Mouse (Mus musculus) forebrain, postnatal 0 days (tissue): ENCODE measurements at regions not wholly inside any gene's neighbourhood (a gene's known extent, or its start where the extent isn't known, plus 50 kb on each side); places are given as distances from the start of the nearest gene placed in this dataset.

Source experiments
- ATAC-seq: fragments of 200-750 bp; cut with Nextera tagmentation; 2 replicates; pipeline ENCODE4 v1.8.0; 2017; ENCODE audit warnings: mild to moderate bottlenecking, moderate library complexity
- DNase-seq: peaks from one replicate; pipeline ENCODE4 v3.0.0-alpha.2; 2015
- H3K27ac ChIP-seq: fragments of 300-500 bp; sonication (generic); 2 replicates; pipeline ENCODE4 v1.5.1; 2014; ENCODE audit warnings: low read depth, mild to moderate bottlenecking, antibody characterized with exemption, low read length, moderate library complexity, mixed read lengths
- H3K27me3 ChIP-seq: fragments of 300-500 bp; sonication (generic); 2 replicates; pipeline ENCODE4 v1.6.1; 2014; ENCODE audit warnings: mild to moderate bottlenecking, low read length, mixed read lengths; ENCODE audit not compliant: insufficient read depth
- H3K36me3 ChIP-seq: fragments of 300-500 bp; sonication (generic); 2 replicates; pipeline ENCODE4 v1.6.1; 2014; ENCODE audit warnings: mild to moderate bottlenecking, moderate library complexity; ENCODE audit not compliant: insufficient read depth
- H3K4me1 ChIP-seq: fragments of 300-500 bp; sonication (generic); 2 replicates; pipeline ENCODE4 v1.6.1; 2014; ENCODE audit warnings: antibody characterized with exemption; ENCODE audit not compliant: insufficient read depth
- H3K4me2 ChIP-seq: fragments of 300-500 bp; sonication (generic); 2 replicates; pipeline ENCODE4 v1.6.1; 2014; ENCODE audit warnings: low read depth, mild to moderate bottlenecking, moderate library complexity
- H3K4me3 ChIP-seq: fragments of 300-500 bp; sonication (generic); 2 replicates; pipeline ENCODE4 v1.5.1; 2014; ENCODE audit warnings: low read depth, low read length, mixed read lengths
- H3K9ac ChIP-seq: fragments of 300-500 bp; sonication (generic); 2 replicates; pipeline ENCODE4 v1.6.1; 2014; ENCODE audit warnings: mild to moderate bottlenecking
- H3K9me3 ChIP-seq: fragments of 300-500 bp; sonication (generic); 2 replicates; pipeline ENCODE4 v1.6.1; 2016; ENCODE audit warnings: low read length
- CTCF ChIP-seq: sonication (generic); IDR thresholded peaks from 2 replicates; pipeline ENCODE4 v1.5.1; 2016; ENCODE audit warnings: antibody characterized with exemption, control low read depth, low read depth
- WGBS: fragments of 180-500 bp; shearing (Covaris S2); extraction: QIAGEN DNeasy Blood & Tissue Kit; methylation state at CpG from one replicate; pipeline ENCODE4 v1.1.7; 2014; 5-methylcytosine and 5-hydroxymethylcytosine counted together

DNA sequence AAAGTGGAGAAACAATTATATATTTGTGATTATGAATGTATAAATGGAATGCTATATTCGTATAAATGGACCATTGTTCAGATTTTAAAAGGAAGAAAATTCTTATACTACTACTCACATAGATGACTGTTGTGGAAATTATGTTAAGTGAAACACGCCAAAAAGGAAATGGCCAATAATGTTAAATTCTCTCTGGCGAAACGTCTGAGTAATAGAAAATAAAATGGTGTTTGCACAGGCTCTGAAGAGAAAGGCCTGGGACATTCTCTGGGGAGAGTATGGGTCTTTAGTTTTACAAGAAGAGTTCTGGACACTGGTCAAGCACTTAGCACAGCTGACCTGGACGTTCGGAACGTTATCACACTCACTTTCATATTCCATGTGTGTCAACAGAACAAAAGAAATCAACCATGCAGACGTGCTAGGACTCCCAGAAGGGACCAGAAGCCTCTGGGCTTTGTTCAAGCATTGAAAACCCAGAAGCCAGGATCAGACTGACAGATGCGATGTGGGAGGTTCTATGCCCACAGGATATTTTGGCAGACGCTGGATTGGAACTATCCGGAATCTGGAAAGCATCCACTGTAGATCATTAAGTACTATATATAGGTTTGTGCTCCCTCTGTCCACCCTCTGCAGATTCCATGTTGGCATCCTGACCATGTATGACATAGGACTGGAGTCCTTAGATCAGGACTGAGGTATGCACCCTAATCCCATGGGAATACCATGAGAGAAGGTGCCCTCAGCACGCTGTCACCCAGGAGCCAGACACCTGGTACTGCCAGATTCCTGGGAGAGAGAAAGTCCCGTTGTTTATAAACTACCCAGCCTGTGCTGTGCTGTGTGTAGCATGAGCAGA lies 178.0 kb upstream of the Foxn2 start:
- no peaks in the 10 kb centered on the region for H3K9me3 ChIP-seq
- DNase-seq (no peak), ATAC-seq (peak; percentile 54)
- no peak overlapping the region for H3K4me2 ChIP-seq
- no peaks in the 10 kb centered on the region for H3K36me3 ChIP-seq
- WGBS: 60% methylated on average over 13 of the region's 13 CpGs
- H3K9ac ChIP-seq: no peak overlapping the region
- H3K4me1 ChIP-seq: no peaks in the 10 kb centered on the region; the same call in 1 of the 2 replicates
- H3K27me3 ChIP-seq: no peaks in the 10 kb centered on the region
- H3K4me3 ChIP-seq: no peak overlapping the region
- TF ChIP-seq CTCF: no peak
- H3K27ac ChIP-seq: no peak overlapping the region

DNA sequence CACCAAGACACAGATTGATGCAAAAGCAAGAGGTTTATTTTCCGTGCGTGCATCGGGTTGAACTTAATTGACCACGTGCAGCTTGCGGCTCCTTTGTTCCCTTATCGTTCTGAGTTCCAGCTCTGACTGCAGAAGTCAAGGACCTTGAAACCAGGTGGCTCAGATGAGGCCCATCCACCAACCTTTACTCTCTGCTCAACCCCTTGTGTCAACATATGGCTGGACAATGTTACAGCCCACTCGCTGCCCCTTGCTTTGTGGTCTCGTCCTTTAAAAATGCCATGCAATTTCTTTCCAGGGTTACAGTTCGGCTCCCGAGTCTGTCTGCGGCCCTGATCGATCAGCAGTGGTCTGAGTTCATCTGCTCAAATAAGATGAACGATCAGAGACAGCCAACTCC lies 175.2 kb upstream of the Foxn2 start:
- Histone ChIP-seq H3K27me3 (no peaks in the 10 kb centered on the region), H3K4me1 (no peaks in the 10 kb centered on the region), H3K27ac (no peak overlapping the region), H3K9ac (no peak overlapping the region), H3K36me3 (no peaks in the 10 kb centered on the region), H3K9me3 (no peaks in the 10 kb centered on the region), H3K4me2 (no peak overlapping the region), H3K4me3 (no peak overlapping the region)
- DNase-seq: no peak
- WGBS: 86% methylated on average over 13 of the region's 13 CpGs
- TF ChIP-seq CTCF: no peak
- no peak for ATAC-seq

GRCm38 (mm10) chr17:88268216-88268615 lies 172.3 kb upstream of the Foxn2 start:
- Histone ChIP-seq H3K36me3 (no peaks in the 10 kb centered on the region), H3K4me3 (no peak overlapping the region), H3K4me2 (no peak overlapping the region), H3K4me1 (no peaks in the 10 kb centered on the region), H3K27me3 (no peaks in the 10 kb centered on the region), H3K9me3 (no peaks in the 10 kb centered on the region), H3K9ac (no peak overlapping the region), H3K27ac (no peak overlapping the region)
- ATAC-seq (no peak), DNase-seq (no peak)
- no peak for TF ChIP-seq CTCF
- 84% methylated on average over 8 of the region's 8 CpGs for WGBS

- TF ChIP-seq CTCF: no peak
- H3K9ac ChIP-seq: no peak overlapping the region
- no peaks in the 10 kb centered on the region for H3K4me1 ChIP-seq
- H3K36me3 ChIP-seq: no peaks in the 10 kb centered on the region
- ATAC-seq (no peak), DNase-seq (no peak)
- no peaks in the 10 kb centered on the region for H3K27me3 ChIP-seq
- no peaks in the 10 kb centered on the region for H3K9me3 ChIP-seq
- H3K4me2 ChIP-seq: no peak overlapping the region
- WGBS: 98% methylated on average over 14 of the region's 14 CpGs
- no peak overlapping the region for H3K4me3 ChIP-seq
- no peak overlapping the region for H3K27ac ChIP-seq
Observed at GRCm38 (mm10) chr17:88268802-88269201, 171.7 kb upstream of the Foxn2 start.

DNA sequence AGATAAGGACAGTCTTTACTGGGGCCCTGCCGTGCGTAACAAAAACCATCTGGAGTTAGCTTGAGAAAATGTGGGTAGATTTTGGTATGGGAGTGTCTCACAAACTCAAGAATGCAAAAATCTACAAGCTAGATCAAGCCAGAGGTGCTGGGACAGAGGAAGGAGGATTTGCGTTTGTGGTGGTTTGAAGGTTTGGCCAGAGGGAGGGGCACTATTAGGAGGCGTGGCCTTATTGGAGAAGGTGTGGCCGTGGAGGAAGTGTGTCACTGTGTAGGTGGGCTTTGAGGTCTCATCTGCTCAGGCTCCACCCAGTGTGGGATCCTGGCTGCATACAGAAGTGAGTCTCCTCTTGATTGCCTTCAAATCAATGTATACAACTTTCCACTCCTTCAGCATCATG lies 169.6 kb upstream of the Foxn2 start:
- H3K9me3 ChIP-seq: no peaks in the 10 kb centered on the region
- H3K4me3 ChIP-seq: no peak overlapping the region
- no peaks in the 10 kb centered on the region for H3K4me1 ChIP-seq
- WGBS: 88% methylated on average over 5 of the region's 5 CpGs
- ATAC-seq (no peak), DNase-seq (no peak)
- no peak overlapping the region for H3K27ac ChIP-seq
- no peak for TF ChIP-seq CTCF
- no peaks in the 10 kb centered on the region for H3K27me3 ChIP-seq
- no peak overlapping the region for H3K4me2 ChIP-seq
- H3K36me3 ChIP-seq: no peaks in the 10 kb centered on the region
- H3K9ac ChIP-seq: no peak overlapping the region

- WGBS: 93% methylated on average over 5 of the region's 5 CpGs
- DNase-seq (no peak), ATAC-seq (no peak)
- no peak overlapping the region for H3K9ac ChIP-seq
- H3K4me2 ChIP-seq: no peak overlapping the region
- H3K27ac ChIP-seq: no peak overlapping the region
- H3K4me3 ChIP-seq: no peak overlapping the region
- H3K36me3 ChIP-seq: no peaks in the 10 kb centered on the region
- H3K9me3 ChIP-seq: no peaks in the 10 kb centered on the region
- no peak for TF ChIP-seq CTCF
- H3K4me1 ChIP-seq: no peaks in the 10 kb centered on the region
- H3K27me3 ChIP-seq: no peaks in the 10 kb centered on the region
Observed at GRCm38 (mm10) chr17:88272161-88272560, 168.3 kb upstream of the Foxn2 start.

DNA sequence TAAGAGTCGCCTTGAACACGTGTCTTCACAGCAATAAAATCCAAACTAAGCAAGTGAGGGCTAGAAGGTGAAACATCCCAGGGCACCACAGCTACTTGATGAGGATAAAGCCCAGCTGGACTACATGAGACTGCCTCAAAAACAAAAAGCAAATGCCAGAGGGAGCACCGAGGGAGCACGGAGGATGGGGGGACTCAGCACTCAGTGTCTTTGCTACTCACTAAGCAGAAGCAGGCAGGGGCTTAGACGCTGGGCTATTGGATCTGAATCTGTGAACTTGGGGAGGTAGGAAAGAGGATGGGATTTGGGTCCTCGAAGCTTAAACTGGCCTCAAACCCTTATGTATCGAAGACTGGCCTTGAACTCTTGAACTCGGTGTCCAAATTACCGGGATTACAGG lies 167.0 kb upstream of the Foxn2 start:
- Histone ChIP-seq H3K27ac (peak overlapping the region; percentile 46), H3K4me1 (no peaks in the 10 kb centered on the region), H3K4me3 (no peak overlapping the region), H3K36me3 (no peaks in the 10 kb centered on the region), H3K27me3 (no peaks in the 10 kb centered on the region), H3K4me2 (no peak overlapping the region), H3K9me3 (no peaks in the 10 kb centered on the region), H3K9ac (no peak overlapping the region)
- no peak for DNase-seq
- no peak for TF ChIP-seq CTCF
- no peak for ATAC-seq
- WGBS: 93% methylated on average over 9 of the region's 9 CpGs
